Mouse (Mus musculus): ENCODE results near the gene Ap2b1.

GRCm38 (mm10) chr11:83327427-83327826, 28.6 kb downstream of the Ap2b1 start:
- TF ChIP-seq CTCF (IDR thresholded peaks at IDR 0.05; ENCODE audit: control insufficient read depth, insufficient read depth, insufficient replicate concordance, low read depth, low read length) (no peak), POLR2A (IDR thresholded peaks at IDR 0.05; ENCODE audit: control insufficient read depth, low read depth, low read length) (no peak)
